Mouse (Mus musculus) liver, embryonic 15.5 days (tissue): Measurements from ENCODE around the gene Macrod2. TPM values are rescaled to one million over a fixed set of nuclear protein-coding genes. Genes with fewer than 3 reads are reported as not detected.

Source experiments
- ATAC-seq: fragments of 200-750 bp; cut with Nextera tagmentation; 2 replicates; pipeline ENCODE4 v1.8.0; 2017; ENCODE audit warnings: moderate number of reproducible peaks, mild to moderate bottlenecking, moderate library complexity; ENCODE audit not compliant: insufficient read depth
- H3K27ac ChIP-seq: fragments of 300-500 bp; sonication (generic); replicated peaks from 2 replicates; pipeline ENCODE4 v1.5.1; 2015; ENCODE audit warnings: mild to moderate bottlenecking, inconsistent platforms
- H3K27me3 ChIP-seq: fragments of 300-500 bp; sonication (generic); 2 replicates; pipeline ENCODE4 v1.6.1; 2015; ENCODE audit warnings: mild to moderate bottlenecking, inconsistent platforms
- H3K36me3 ChIP-seq: fragments of 300-500 bp; sonication (generic); replicated peaks from 2 replicates; pipeline ENCODE4 v1.6.1; 2015; ENCODE audit warnings: moderate library complexity, mild to moderate bottlenecking, inconsistent platforms
- H3K4me1 ChIP-seq: fragments of 300-500 bp; sonication (generic); replicated peaks from 2 replicates; pipeline ENCODE4 v1.6.1; 2015; ENCODE audit warnings: inconsistent platforms
- H3K4me2 ChIP-seq: fragments of 300-500 bp; sonication (generic); 2 replicates; pipeline ENCODE4 v1.6.1; 2015; ENCODE audit warnings: moderate library complexity, mild to moderate bottlenecking, inconsistent platforms
- H3K4me3 ChIP-seq: fragments of 300-500 bp; sonication (generic); replicated peaks from 2 replicates; pipeline ENCODE4 v1.5.1; 2015; ENCODE audit warnings: mild to moderate bottlenecking, inconsistent platforms
- H3K9ac ChIP-seq: fragments of 300-500 bp; sonication (generic); 2 replicates; pipeline ENCODE4 v1.6.1; 2015; ENCODE audit warnings: moderate library complexity, mild to moderate bottlenecking, inconsistent platforms
- H3K9me3 ChIP-seq: fragments of 300-500 bp; sonication (generic); replicated peaks from 2 replicates; pipeline ENCODE4 v1.6.1; 2016; ENCODE audit warnings: inconsistent platforms
- WGBS: fragments of 180-500 bp; shearing (Covaris S2); methylation state at CpG from one replicate; pipeline ENCODE4 v1.1.7; 2015; ENCODE audit warnings: mixed read lengths; ENCODE audit not compliant: insufficient replicate concordance; 5-methylcytosine and 5-hydroxymethylcytosine counted together
- polyA plus RNA-seq: library from polyadenylated mRNA; unstranded; fragments of >200 nt; fragmentation: Nextera tagmentation; extraction: Ambion mirVana; gene quantifications from 2 replicates; pipeline ENCODE4 v1.2.1, GENCODE M21; 2015

Macrod2 gene
- polyA plus RNA-seq, 1 experiment from 2014 or later, result 6.9 TPM

- H3K27me3 ChIP-seq, result peaks cover 12% of the 10 kb centered on the region
- H3K9me3 ChIP-seq, result no peaks in the 10 kb centered on the region
- 48% methylated on average over 2 of the region's 2 CpGs for WGBS
- no peaks in the 10 kb centered on the region for H3K36me3 ChIP-seq
- H3K27ac ChIP-seq, result no peak overlapping the region
- H3K9ac ChIP-seq, result no peak overlapping the region
- no peaks in the 10 kb centered on the region for H3K4me1 ChIP-seq
- no peak for ATAC-seq
- no peak overlapping the region for H3K4me2 ChIP-seq
- no peak overlapping the region for H3K4me3 ChIP-seq
These were observed 274.0 kb downstream of the Macrod2 start for GRCm38 (mm10) chr2:140669081-140669480.

- ATAC-seq, result no peak
- Histone ChIP-seq H3K4me3 (no peak overlapping the region), H3K27ac (no peak overlapping the region), H3K9ac (no peak overlapping the region), H3K9me3 (no peaks in the 10 kb centered on the region), H3K36me3 (no peaks in the 10 kb centered on the region), H3K27me3 (peaks cover 12% of the 10 kb centered on the region), H3K4me1 (no peaks in the 10 kb centered on the region), H3K4me2 (no peak overlapping the region)
- WGBS, result 52% methylated on average over 2 of the region's 2 CpGs
These were observed 274.7 kb downstream of the Macrod2 start for GRCm38 (mm10) chr2:140669786-140670185.

- WGBS, result under 1% methylated on average over 12 of the region's 12 CpGs
- H3K9me3 ChIP-seq, result no peaks in the 10 kb centered on the region
- peak overlapping the region; percentile 41 for H3K4me3 ChIP-seq
- peaks cover 12% of the 10 kb centered on the region for H3K27me3 ChIP-seq
- H3K9ac ChIP-seq, result no peak overlapping the region
- no peak for ATAC-seq
- H3K27ac ChIP-seq, result no peak overlapping the region
- no peaks in the 10 kb centered on the region for H3K36me3 ChIP-seq
- H3K4me2 ChIP-seq, result peak overlapping the region; percentile 62
- no peaks in the 10 kb centered on the region for H3K4me1 ChIP-seq
These were observed 275.3 kb downstream of the Macrod2 start for GRCm38 (mm10) chr2:140670457-140670856.

- ATAC-seq, result peak; percentile 90
- H3K27me3 ChIP-seq, result peaks cover 12% of the 10 kb centered on the region
- WGBS, result 1% methylated on average over 26 of the region's 26 CpGs
- H3K4me2 ChIP-seq, result peak within 1 kb of the TSS; percentile 62
- H3K27ac ChIP-seq, result no peak within 1 kb of the TSS
- H3K9me3 ChIP-seq, result no peaks in the 10 kb centered on the region
- H3K9ac ChIP-seq, result no peak within 1 kb of the TSS
- H3K36me3 ChIP-seq, result no peaks in the 10 kb centered on the region
- no peaks in the 10 kb centered on the region for H3K4me1 ChIP-seq
- peak within 1 kb of the TSS; percentile 41 for H3K4me3 ChIP-seq
These were observed 276.0 kb downstream of the Macrod2 start, which contains the start of gene Flrt3 for GRCm38 (mm10) chr2:140670963-140671702. Gene Flrt3, minus strand, starts transcription at chr2:140671469.

GRCm38 (mm10) chr2:140673466-140673865 is 278.4 kb downstream of the Macrod2 start:
- WGBS, result 57% methylated on average over 5 of the region's 5 CpGs

GRCm38 (mm10) chr2:140676728-140677127 is 281.6 kb downstream of the Macrod2 start:
- H3K9me3 ChIP-seq, result no peaks in the 10 kb centered on the region
- no peak for ATAC-seq
- no peak overlapping the region for H3K9ac ChIP-seq
- 33% methylated on average over 3 of the region's 3 CpGs for WGBS
- no peaks in the 10 kb centered on the region for H3K4me1 ChIP-seq
- no peaks in the 10 kb centered on the region for H3K27me3 ChIP-seq
- H3K36me3 ChIP-seq, result no peaks in the 10 kb centered on the region
- no peak overlapping the region for H3K27ac ChIP-seq
- no peak overlapping the region for H3K4me3 ChIP-seq
- H3K4me2 ChIP-seq, result no peak overlapping the region

More at GRCm38 (mm10) chr2:140673466-140673865, 278.4 kb downstream of the Macrod2 start:
- Histone ChIP-seq H3K27ac (no peak overlapping the region), H3K9ac (no peak overlapping the region), H3K36me3 (no peaks in the 10 kb centered on the region), H3K4me2 (no peak overlapping the region), H3K9me3 (no peaks in the 10 kb centered on the region), H3K27me3 (peaks cover 8% of the 10 kb centered on the region), H3K4me3 (no peak overlapping the region), H3K4me1 (no peaks in the 10 kb centered on the region)
- no peak for ATAC-seq

GRCm38 (mm10) chr2:140690906-140691305 is 295.8 kb downstream of the Macrod2 start:
- WGBS, result 59% methylated on average over 2 of the region's 2 CpGs
- H3K4me3 ChIP-seq, result no peak overlapping the region
- H3K4me1 ChIP-seq, result no peaks in the 10 kb centered on the region
- no peak overlapping the region for H3K4me2 ChIP-seq
- ATAC-seq, result no peak
- no peak overlapping the region for H3K9ac ChIP-seq
- H3K27me3 ChIP-seq, result no peaks in the 10 kb centered on the region
- no peaks in the 10 kb centered on the region for H3K36me3 ChIP-seq
- no peaks in the 10 kb centered on the region for H3K9me3 ChIP-seq
- no peak overlapping the region for H3K27ac ChIP-seq

GRCm38 (mm10) chr2:140691403-140691802 is 296.3 kb downstream of the Macrod2 start:
- Histone ChIP-seq H3K9ac (no peak overlapping the region), H3K27me3 (no peaks in the 10 kb centered on the region), H3K4me1 (no peaks in the 10 kb centered on the region), H3K4me3 (no peak overlapping the region), H3K27ac (no peak overlapping the region), H3K9me3 (no peaks in the 10 kb centered on the region), H3K4me2 (no peak overlapping the region), H3K36me3 (no peaks in the 10 kb centered on the region)
- ATAC-seq, result no peak
- WGBS, result 31% methylated on average over 1 of the region's 1 CpGs

- H3K27me3 ChIP-seq, result no peaks in the 10 kb centered on the region
- no peak for ATAC-seq
- no peak overlapping the region for H3K9ac ChIP-seq
- 41% methylated on average over 4 of the region's 4 CpGs for WGBS
- H3K36me3 ChIP-seq, result no peaks in the 10 kb centered on the region
- no peaks in the 10 kb centered on the region for H3K9me3 ChIP-seq
- H3K4me1 ChIP-seq, result no peaks in the 10 kb centered on the region
- H3K4me2 ChIP-seq, result no peak overlapping the region
- no peak overlapping the region for H3K27ac ChIP-seq
- H3K4me3 ChIP-seq, result no peak overlapping the region
These were observed 297.4 kb downstream of the Macrod2 start for GRCm38 (mm10) chr2:140692461-140692860.

- 63% methylated on average over 5 of the region's 5 CpGs for WGBS
- no peaks in the 10 kb centered on the region for H3K9me3 ChIP-seq
- no peak for ATAC-seq
These were observed 298.7 kb downstream of the Macrod2 start for GRCm38 (mm10) chr2:140693845-140694244.

GRCm38 (mm10) chr2:140698585-140698984 is 303.5 kb downstream of the Macrod2 start:
- H3K36me3 ChIP-seq, result no peaks in the 10 kb centered on the region
- no peak overlapping the region for H3K4me2 ChIP-seq
- H3K9ac ChIP-seq, result no peak overlapping the region
- H3K4me3 ChIP-seq, result no peak overlapping the region
- no peak overlapping the region for H3K27ac ChIP-seq
- H3K27me3 ChIP-seq, result no peaks in the 10 kb centered on the region
- no peak for ATAC-seq
- 53% methylated on average over 3 of the region's 3 CpGs for WGBS
- no peaks in the 10 kb centered on the region for H3K9me3 ChIP-seq
- no peaks in the 10 kb centered on the region for H3K4me1 ChIP-seq

More at GRCm38 (mm10) chr2:140693845-140694244, 298.7 kb downstream of the Macrod2 start:
- Histone ChIP-seq H3K36me3 (no peaks in the 10 kb centered on the region), H3K27me3 (no peaks in the 10 kb centered on the region), H3K4me2 (no peak overlapping the region), H3K4me3 (no peak overlapping the region), H3K4me1 (no peaks in the 10 kb centered on the region), H3K9ac (no peak overlapping the region), H3K27ac (no peak overlapping the region)

GRCm38 (mm10) chr2:140703377-140703776 is 308.3 kb downstream of the Macrod2 start:
- Histone ChIP-seq H3K36me3 (no peaks in the 10 kb centered on the region), H3K27ac (no peak overlapping the region), H3K4me1 (no peaks in the 10 kb centered on the region), H3K4me2 (no peak overlapping the region), H3K27me3 (no peaks in the 10 kb centered on the region), H3K9ac (no peak overlapping the region), H3K4me3 (no peak overlapping the region), H3K9me3 (no peaks in the 10 kb centered on the region)
- WGBS, result 51% methylated on average over 4 of the region's 4 CpGs
- ATAC-seq, result no peak
